Mouse (Mus musculus) erythroblast, embryonic 14.5 days (primary cell): ENCODE results near the gene Rftn1. TPM values are rescaled to one million over a fixed set of nuclear protein-coding genes. Genes with fewer than 3 reads are reported as not detected.

Source experiments
- H3K27me3 ChIP-seq: 2 replicates; pipeline ENCODE4 v1.6.1; 2012; ENCODE audit warnings: inconsistent platforms; ENCODE audit not compliant: control insufficient read depth
- H3K36me3 ChIP-seq: 2 replicates; pipeline ENCODE4 v1.6.1; 2012; ENCODE audit warnings: mild to moderate bottlenecking, inconsistent platforms; ENCODE audit not compliant: control insufficient read depth
- H3K4me1 ChIP-seq: 2 replicates; pipeline ENCODE4 v1.6.1; 2012; ENCODE audit warnings: inconsistent platforms; ENCODE audit not compliant: control insufficient read depth
- H3K4me3 ChIP-seq: replicated peaks from 2 replicates; pipeline ENCODE3; 2012; ENCODE audit warnings: moderate library complexity, mild to moderate bottlenecking, inconsistent platforms
- H3K9me3 ChIP-seq: 2 replicates; pipeline ENCODE4 v1.6.1; 2012; ENCODE audit warnings: low read length, inconsistent platforms, mixed read lengths; ENCODE audit not compliant: control insufficient read depth
- GATA1 ChIP-seq: IDR thresholded peaks from 2 replicates; pipeline ENCODE4 v1.6.1; 2012; ENCODE audit warnings: low read length, inconsistent platforms, mixed read lengths
- TAL1 ChIP-seq: IDR thresholded peaks from 3 replicates; pipeline ENCODE4 v1.6.1; 2012; ENCODE audit warnings: low read length, inconsistent platforms, mixed read lengths
- polyA plus RNA-seq: library from polyadenylated mRNA; stranded (reverse); fragments of >175 nt; gene quantifications from 2 replicates; pipeline ENCODE4 v1.2.3, GENCODE M21; 2012

Gene Rftn1
- polyA plus RNA-seq, 1 experiment, result 0.10 TPM

DNA sequence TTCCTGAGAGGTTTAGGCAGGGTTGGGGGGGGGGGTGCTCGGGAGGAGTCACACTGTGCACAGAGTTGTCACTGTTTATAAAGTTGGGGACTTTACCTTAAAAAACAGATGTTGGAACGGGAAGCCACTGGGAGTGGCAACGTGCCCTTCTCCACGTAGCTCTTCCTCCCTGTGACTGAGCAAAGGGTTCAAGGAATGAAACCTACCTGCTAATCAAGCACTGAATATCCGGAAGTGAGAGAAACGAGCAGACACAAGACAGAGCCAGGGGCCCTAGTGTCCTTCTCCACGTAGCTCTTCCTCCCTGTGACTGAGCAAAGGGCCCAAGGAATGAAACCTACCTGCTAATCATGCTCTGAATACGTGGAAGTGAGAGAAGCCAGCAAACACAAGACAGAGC lies 47.9 kb downstream of the Rftn1 start:
- no peak for TF ChIP-seq GATA1
- TF ChIP-seq TAL1, result no peak
- Histone ChIP-seq H3K4me1 (no peaks in the 10 kb centered on the region), H3K36me3 (no peaks in the 10 kb centered on the region), H3K4me3 (no peak overlapping the region), H3K9me3 (no peaks in the 10 kb centered on the region), H3K27me3 (no peaks in the 10 kb centered on the region)

DNA sequence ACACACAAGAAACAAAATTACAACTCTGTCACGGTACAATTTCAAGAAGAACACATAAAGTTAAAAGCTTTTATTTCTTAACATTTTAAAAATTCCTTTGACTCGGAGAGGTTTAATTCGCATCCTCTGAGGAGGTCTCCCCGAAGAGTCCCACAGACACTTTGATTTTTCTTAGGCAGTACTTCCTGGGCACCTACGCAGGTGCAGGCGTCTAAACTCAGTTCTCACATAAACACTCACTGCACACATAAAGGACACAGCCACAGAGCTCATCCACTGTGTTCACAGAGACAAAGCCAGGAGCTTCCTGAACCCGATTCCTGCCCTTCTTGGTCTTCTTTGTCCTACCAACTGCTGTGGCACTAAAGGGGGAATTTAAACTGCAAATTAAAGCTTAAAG lies 48.3 kb downstream of the Rftn1 start:
- no peaks in the 10 kb centered on the region for H3K36me3 ChIP-seq
- H3K27me3 ChIP-seq, result no peaks in the 10 kb centered on the region
- TF ChIP-seq GATA1 (no peak), TAL1 (no peak)
- H3K9me3 ChIP-seq, result no peaks in the 10 kb centered on the region
- no peak overlapping the region for H3K4me3 ChIP-seq
- no peaks in the 10 kb centered on the region for H3K4me1 ChIP-seq

DNA sequence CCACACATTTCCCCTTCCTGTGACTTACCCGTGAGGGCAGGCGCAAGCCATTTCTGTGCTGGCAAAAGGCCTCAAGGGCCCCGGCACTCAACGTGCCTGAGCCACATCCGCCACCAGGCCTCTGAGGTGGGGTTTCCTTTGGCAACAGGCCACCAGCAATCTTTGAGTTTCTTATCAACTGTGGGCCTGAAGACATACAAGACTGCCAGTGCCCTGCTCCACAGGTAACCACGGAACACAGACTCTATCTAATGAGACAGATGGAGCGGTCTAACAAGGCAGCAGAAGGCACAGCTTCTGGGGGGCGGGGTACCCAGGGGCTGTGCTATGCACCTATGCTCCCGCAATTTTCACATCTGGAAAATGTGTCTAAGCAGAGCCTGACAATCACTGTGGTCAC lies 54.4 kb downstream of the Rftn1 start:
- no peak overlapping the region for H3K4me3 ChIP-seq
- peaks cover 8% of the 10 kb centered on the region for H3K4me1 ChIP-seq
- no peak for TF ChIP-seq GATA1
- TF ChIP-seq TAL1, result no peak
- no peaks in the 10 kb centered on the region for H3K27me3 ChIP-seq
- H3K9me3 ChIP-seq, result no peaks in the 10 kb centered on the region
- no peaks in the 10 kb centered on the region for H3K36me3 ChIP-seq

DNA sequence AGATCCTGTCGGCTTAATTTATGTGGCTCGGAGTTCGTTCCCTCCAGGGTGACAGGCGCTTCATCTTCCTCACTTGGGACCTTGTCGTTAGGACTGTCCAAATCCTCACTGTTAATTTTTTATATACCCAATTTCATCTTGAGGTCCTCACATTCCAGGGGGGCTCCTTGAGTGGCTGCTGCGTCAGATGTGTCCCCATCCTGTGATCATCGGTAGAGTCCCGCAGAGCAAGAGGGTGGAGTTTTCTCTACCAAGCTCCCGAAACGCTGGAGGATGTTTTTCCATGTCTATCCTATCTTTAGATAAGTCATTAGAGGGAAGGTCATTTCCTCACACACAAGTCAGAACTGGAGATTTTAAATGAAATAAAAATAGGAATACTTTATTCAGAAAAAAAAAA lies 55.0 kb downstream of the Rftn1 start:
- Histone ChIP-seq H3K9me3 (no peaks in the 10 kb centered on the region), H3K4me3 (no peak overlapping the region), H3K27me3 (no peaks in the 10 kb centered on the region), H3K4me1 (peaks cover 8% of the 10 kb centered on the region), H3K36me3 (no peaks in the 10 kb centered on the region)
- TF ChIP-seq TAL1 (no peak), GATA1 (no peak)

DNA sequence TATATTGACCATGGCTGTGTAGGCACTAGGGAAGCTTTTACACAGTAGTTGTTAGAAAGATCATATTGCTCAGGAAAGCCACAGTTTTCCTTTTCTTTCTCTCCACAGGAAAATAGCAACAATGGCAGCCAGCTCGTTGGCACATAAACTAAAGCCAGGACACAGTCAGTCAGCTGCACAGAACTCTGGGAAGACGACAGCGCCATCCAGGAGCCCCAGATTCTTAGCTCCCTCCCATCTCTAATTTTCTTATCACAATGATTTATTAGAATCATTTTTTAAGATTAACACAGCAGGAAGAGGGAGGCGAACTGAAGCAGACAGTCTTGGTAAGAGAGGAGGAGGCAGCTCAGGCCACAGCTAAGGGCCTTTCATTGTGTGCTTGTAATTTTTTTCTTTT lies 58.8 kb downstream of the Rftn1 start:
- no peaks in the 10 kb centered on the region for H3K36me3 ChIP-seq
- no peaks in the 10 kb centered on the region for H3K27me3 ChIP-seq
- no peaks in the 10 kb centered on the region for H3K9me3 ChIP-seq
- peaks cover 8% of the 10 kb centered on the region for H3K4me1 ChIP-seq
- no peak for TF ChIP-seq TAL1
- TF ChIP-seq GATA1, result no peak
- no peak overlapping the region for H3K4me3 ChIP-seq

DNA sequence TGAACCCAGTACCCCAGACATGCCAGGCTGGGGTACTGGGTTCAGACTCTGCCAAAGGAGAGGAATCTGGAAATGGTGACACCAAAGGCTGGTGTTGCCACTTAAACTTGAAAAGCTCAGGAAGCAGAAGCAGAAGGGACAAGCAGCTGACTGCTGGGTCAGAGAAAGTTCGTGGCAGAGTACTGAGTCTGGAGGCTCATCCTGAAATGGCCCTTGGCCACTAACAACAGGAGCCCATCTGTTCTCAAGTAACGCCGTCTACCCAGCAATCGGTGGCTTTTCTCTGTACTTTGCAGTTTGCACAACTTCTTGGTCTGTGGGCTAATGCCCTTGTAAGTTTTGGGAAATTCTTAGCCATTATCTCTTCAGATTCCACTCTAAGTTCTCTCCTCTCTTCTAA lies 60.1 kb downstream of the Rftn1 start:
- Histone ChIP-seq H3K4me3 (no peak overlapping the region), H3K9me3 (no peaks in the 10 kb centered on the region), H3K4me1 (peaks cover 9% of the 10 kb centered on the region), H3K27me3 (no peaks in the 10 kb centered on the region), H3K36me3 (no peaks in the 10 kb centered on the region)
- no peak for TF ChIP-seq GATA1
- TF ChIP-seq TAL1, result no peak

DNA sequence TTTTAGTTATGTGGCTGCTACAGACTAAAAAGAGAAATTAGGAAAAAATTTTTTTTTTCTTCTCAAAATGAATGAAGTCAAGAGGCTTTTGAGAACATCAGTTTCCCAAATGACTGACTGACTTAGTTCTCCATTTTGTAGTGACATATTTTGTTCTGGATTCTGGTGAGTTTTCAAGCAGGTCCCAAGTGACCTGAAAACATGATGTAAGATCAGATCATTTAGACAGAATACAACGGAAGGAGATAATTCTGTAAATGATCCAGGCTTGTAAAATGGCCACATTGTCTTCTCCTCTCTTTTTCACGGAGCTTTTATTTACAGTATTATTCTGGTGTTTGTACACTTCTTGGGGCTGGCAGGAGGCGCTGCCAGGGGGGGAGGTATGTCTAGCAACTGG lies 62.1 kb downstream of the Rftn1 start:
- TF ChIP-seq GATA1 (no peak), TAL1 (no peak)
- Histone ChIP-seq H3K9me3 (no peaks in the 10 kb centered on the region), H3K4me1 (peaks cover 9% of the 10 kb centered on the region), H3K36me3 (no peaks in the 10 kb centered on the region), H3K4me3 (no peak overlapping the region), H3K27me3 (no peaks in the 10 kb centered on the region)

DNA sequence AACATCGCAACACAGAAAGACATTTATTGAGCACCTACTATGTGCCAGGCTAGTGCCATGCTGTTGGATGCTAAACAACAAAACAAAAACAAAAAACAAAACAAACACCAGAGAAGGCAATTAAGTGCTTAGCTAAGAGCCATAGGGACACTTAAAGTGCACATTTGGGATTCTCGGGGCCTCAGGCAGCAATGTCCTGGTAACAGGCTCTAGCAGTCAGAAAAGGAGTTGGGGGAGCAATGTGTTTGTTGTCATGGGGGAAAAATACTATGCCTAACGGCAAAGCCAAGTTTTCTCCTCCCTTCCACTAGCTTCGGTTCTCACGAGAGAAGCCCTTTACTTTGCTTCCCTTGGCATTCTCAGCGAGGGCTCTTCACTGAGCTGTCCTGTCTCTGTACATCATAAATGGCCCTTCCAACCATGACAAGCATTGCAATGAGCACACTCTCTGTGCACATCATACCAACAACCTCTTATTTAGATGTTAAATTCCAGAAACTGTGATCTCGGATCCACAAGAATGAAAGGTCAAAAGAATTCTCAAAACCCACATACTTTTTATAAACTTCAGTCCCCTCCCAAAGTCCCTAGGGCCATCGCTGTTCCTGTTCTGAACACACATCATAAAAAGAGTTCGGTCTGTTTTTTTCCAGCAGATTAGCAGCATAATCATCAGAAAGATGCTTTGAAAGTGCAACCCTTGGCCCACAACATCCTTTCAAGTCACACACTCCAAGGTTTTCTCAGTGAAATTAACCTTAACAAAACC lies 63.2 kb downstream of the Rftn1 start:
- no peak for TF ChIP-seq GATA1
- TF ChIP-seq TAL1, result no peak
- Histone ChIP-seq H3K36me3 (no peaks in the 10 kb centered on the region), H3K27me3 (no peaks in the 10 kb centered on the region), H3K9me3 (no peaks in the 10 kb centered on the region), H3K4me1 (peaks cover 9% of the 10 kb centered on the region), H3K4me3 (no peak overlapping the region)

DNA sequence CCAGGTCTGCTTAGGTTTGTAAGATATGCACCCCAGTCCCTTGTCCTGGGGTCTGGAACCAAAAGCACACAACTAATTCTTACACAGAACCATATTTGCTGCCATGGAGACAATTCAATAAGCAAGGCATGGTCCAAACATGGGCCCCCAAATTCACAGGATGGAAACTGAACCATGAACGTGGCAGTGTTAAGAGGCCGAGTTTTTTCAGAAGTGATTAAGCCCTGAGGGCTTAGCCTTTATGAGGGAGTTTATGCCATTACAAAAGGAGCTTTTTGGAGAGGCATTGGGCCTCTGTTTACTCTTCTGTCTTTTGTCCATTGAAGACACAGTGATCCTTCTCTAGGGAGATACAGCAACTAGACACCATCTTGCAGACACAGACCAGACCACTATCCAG lies 63.9 kb downstream of the Rftn1 start:
- no peaks in the 10 kb centered on the region for H3K9me3 ChIP-seq
- TF ChIP-seq TAL1, result no peak
- no peak for TF ChIP-seq GATA1
- no peak overlapping the region for H3K4me3 ChIP-seq
- H3K36me3 ChIP-seq, result no peaks in the 10 kb centered on the region
- H3K27me3 ChIP-seq, result no peaks in the 10 kb centered on the region
- peaks cover 9% of the 10 kb centered on the region for H3K4me1 ChIP-seq

DNA sequence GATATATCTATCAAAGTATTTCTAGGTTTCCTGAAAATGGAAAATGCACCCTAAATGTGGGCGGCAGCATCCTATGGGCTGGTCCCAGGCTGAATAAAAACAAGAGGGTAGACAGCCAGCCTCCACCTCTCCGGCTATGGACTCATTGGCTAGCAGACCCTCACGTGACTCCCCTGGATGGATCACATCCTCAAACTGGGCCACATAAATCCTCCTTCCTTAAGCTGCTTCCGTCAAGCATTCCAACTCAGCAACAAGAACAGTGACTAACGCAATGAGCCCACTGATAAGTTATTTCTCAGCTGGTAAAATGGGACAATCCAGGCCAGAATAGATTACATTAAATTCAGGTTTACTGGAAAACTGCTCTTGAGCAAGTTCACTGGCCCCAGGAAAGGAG lies 64.6 kb downstream of the Rftn1 start:
- TF ChIP-seq TAL1, result no peak
- TF ChIP-seq GATA1, result no peak
- no peaks in the 10 kb centered on the region for H3K9me3 ChIP-seq
- peaks cover 9% of the 10 kb centered on the region for H3K4me1 ChIP-seq
- H3K36me3 ChIP-seq, result no peaks in the 10 kb centered on the region
- no peak overlapping the region for H3K4me3 ChIP-seq
- no peaks in the 10 kb centered on the region for H3K27me3 ChIP-seq
